Mouse (Mus musculus) left cerebral cortex, postnatal 14 days (tissue): ENCODE measurements around the gene Ccdc182. TPM values are rescaled to one million over a fixed set of nuclear protein-coding genes. Genes with fewer than 3 reads are reported as not detected.

ENCODE experiments used
- DNase-seq, 2 experiments: peaks; one replicate each; pipeline ENCODE4 v3.0.0; 2021 to 2022; ENCODE audit warnings: low spot score in 2 of 2, mixed read lengths in 1 of 2
- intact Hi-C: fragments of 180-260 bp; cut with DNase I; formaldehyde crosslinking; loops from one replicate; pipeline ENCODE4 v1.15.1; 2025
- total RNA-seq, 2 experiments: library from RNA; stranded (reverse); gene quantifications; 2 replicates each; pipeline ENCODE4 v1.2.3; 2021

The Ccdc182 gene
- total RNA-seq, 2 experiments from 2014 or later = not detected

- DNase-seq = no peak
- intact Hi-C loops = no loop called here
These were observed 17.7 kb downstream of the Ccdc182 start for GRCm38 (mm10) chr11:88311606-88312005.

- intact Hi-C loops = no loop called here
- no peak for DNase-seq
These were observed 19.7 kb downstream of the Ccdc182 start for GRCm38 (mm10) chr11:88313512-88313911.

- intact Hi-C loops = no loop called here
- no peak for DNase-seq
These were observed 20.6 kb downstream of the Ccdc182 start for GRCm38 (mm10) chr11:88314471-88314870.

- no peak for DNase-seq
- intact Hi-C loops = no loop called here
These were observed 21.5 kb downstream of the Ccdc182 start for GRCm38 (mm10) chr11:88315393-88315792.

- intact Hi-C loops = no loop called here
These were observed 25.0 kb downstream of the Ccdc182 start for GRCm38 (mm10) chr11:88318850-88319249.

GRCm38 (mm10) chr11:88327016-88327415 is 33.2 kb downstream of the Ccdc182 start:
- no peak for DNase-seq
- intact Hi-C loops = no loop called here

More at GRCm38 (mm10) chr11:88318850-88319249, 25.0 kb downstream of the Ccdc182 start:
- no peak for DNase-seq

- intact Hi-C loops = no loop called here
- peak in 1 of 2 experiments; percentile 22 for DNase-seq
These were observed 35.1 kb downstream of the Ccdc182 start for GRCm38 (mm10) chr11:88328813-88329595.

GRCm38 (mm10) chr11:88330799-88331198 is 36.9 kb downstream of the Ccdc182 start:
- DNase-seq = peak; percentile 35 to 54
- intact Hi-C loops = no loop called here

- intact Hi-C loops = no loop called here
- DNase-seq = no peak
These were observed 37.9 kb downstream of the Ccdc182 start for GRCm38 (mm10) chr11:88331722-88332121.

GRCm38 (mm10) chr11:88332309-88332934 is 38.6 kb downstream of the Ccdc182 start:
- no peak for DNase-seq
- intact Hi-C loops = no loop called here

- no peak for DNase-seq
- intact Hi-C loops = no loop called here
These were observed 41.0 kb downstream of the Ccdc182 start for GRCm38 (mm10) chr11:88334893-88335292.

GRCm38 (mm10) chr11:88337926-88338325 is 44.1 kb downstream of the Ccdc182 start:
- no peak for DNase-seq
- intact Hi-C loops = no loop called here

Other genes with a start within 250 kb of the Ccdc182 start
- 100 to 1,000 TPM; 171 to 177 TPM for gene Srsf1, start 246.7 kb upstream of the Ccdc182 start, total RNA-seq
- 10 to 100 TPM; 24.4 to 25.3 TPM for gene Vezf1, start 225.8 kb upstream of the Ccdc182 start, total RNA-seq
- gene Cuedc1, start 196.0 kb upstream of the Ccdc182 start, total RNA-seq = 10 to 100 TPM; 28.2 TPM
- 10 to 100 TPM; 68.6 to 75.4 TPM for gene Mrps23, start 89.7 kb upstream of the Ccdc182 start, total RNA-seq